Comparison of ENCODE assay signal across 8 mouse cellular contexts in the genomic region with DNA sequence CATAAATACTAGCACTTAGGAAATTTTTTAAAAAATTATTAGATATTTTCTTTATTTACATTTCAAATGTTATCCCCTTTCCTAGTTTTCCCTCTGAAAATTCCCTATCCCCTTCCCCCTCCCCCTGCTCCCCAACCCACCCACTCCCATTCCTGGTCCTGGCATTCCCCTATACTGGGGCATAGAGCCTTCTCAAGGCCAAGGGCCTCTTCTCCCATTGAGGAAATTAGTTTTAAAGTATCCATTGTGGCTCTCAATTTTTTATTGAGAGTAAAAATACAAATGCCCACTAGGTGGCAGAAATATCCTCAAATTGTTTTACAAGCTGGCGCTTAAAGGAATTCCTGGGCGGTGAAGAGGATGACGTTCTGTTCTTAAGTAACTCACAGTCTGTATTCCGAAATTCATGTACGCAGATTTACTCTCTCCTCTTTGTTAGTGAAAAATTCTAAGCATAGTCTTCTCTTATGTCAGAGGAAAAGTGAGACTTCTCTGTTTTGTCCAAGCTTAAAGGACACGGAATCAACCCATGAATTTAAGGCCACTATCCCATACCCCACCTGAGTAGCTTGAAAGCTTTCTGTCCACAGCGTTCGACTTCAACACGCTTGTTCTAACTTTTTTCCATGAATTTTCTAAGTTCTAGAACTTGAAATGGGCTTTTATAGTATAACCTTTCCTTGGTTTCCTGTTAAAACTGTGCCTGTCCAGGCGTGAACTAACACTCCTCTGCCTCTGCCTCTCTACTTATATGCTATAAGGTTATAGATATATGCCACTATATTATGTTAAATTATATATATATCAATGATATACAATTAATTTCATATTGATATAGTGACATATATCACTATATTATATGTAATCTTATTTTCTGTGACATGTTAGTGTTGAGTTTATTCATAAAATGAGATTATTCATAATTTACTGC. TPM values are rescaled to one million over a fixed set of nuclear protein-coding genes. Genes with fewer than 3 reads are reported as not detected.
DNase-seq lines count a peak whose midpoint lies in the region; ATAC-seq lines count a peak whose summit lies in the region.

No protein-coding gene starts in this region.

- H3K36me3 ChIP-seq in limb, embryonic 13.5 days: no peaks in the 10 kb centered on the region

- H3K4me1 ChIP-seq in limb, embryonic 13.5 days: peaks cover 2% of the 10 kb centered on the region

- H3K9me3 ChIP-seq in limb, embryonic 13.5 days: no peaks in the 10 kb centered on the region

- no peak overlapping the region for H3K9ac ChIP-seq in limb, embryonic 13.5 days

- no peak overlapping the region for H3K4me2 ChIP-seq in limb, embryonic 13.5 days (replicated peaks)

- H3K27ac ChIP-seq in limb, embryonic 13.5 days: no peak overlapping the region

- WGBS in limb, embryonic 13.5 days: 42% methylated on average over 10 of the region's 10 CpGs

- DNase-seq in layer of hippocampus, adult 11-12 months (ENCODE audit: low spot score): peak; percentile 11
- DNase-seq in layer of hippocampus, postnatal 36 days: no peak
- peak; percentile 52 for DNase-seq in Muller cell, postnatal 12 days (ENCODE audit: inconsistent ontology term)
- DNase-seq in embryo, embryonic 11 days: peak; percentile 83
- peak; percentile 13 for DNase-seq in skeletal muscle tissue, adult 2 months (ENCODE audit: low read depth, low spot score)
- DNase-seq in urinary bladder, postnatal 10 days (ENCODE audit: low spot score): no peak

- ATAC-seq in limb, embryonic 13.5 days (ENCODE audit: low FRiP score, low read depth): peak; percentile 57; the same call in 1 of the 2 replicates
- no peak for ATAC-seq in erythroblast, adult 5-6 weeks (replicated peaks; ENCODE audit: low FRiP score, poor library complexity, severe bottlenecking)

- H3K27me3 ChIP-seq in limb, embryonic 13.5 days: peaks cover 11% of the 10 kb centered on the region; the same call in 1 of the 2 replicates

- no peak overlapping the region for H3K4me3 ChIP-seq in limb, embryonic 13.5 days

RNA-seq across cellular contexts. Expression of a gene that starts 4.9 kb away (rescaled TPM):
- total RNA-seq in layer of hippocampus, postnatal 36 days (2021): not detected
- polyA plus RNA-seq in limb, embryonic 13.5 days (2015; fragmentation: Nextera tagmentation; extraction: Ambion mirVana): 1.8 and 2.5 TPM in 2 replicates
- not detected in 2 replicates for total RNA-seq in erythroblast, adult 5-6 weeks (2015; ENCODE audit: low replicate concordance)
- total RNA-seq in erythroblast, adult 5-6 weeks (2017; ENCODE audit: low replicate concordance): not detected in 2 replicates

RNA-seq across cellular contexts. Expression of a gene that starts 36.0 kb away (rescaled TPM):
- not detected for total RNA-seq in layer of hippocampus, postnatal 36 days (2021)
- polyA plus RNA-seq in limb, embryonic 13.5 days (2015; fragmentation: Nextera tagmentation; extraction: Ambion mirVana): not detected in 2 replicates
- total RNA-seq in erythroblast, adult 5-6 weeks (2015; ENCODE audit: low replicate concordance): not detected in 2 replicates
- not detected in 2 replicates for total RNA-seq in erythroblast, adult 5-6 weeks (2017; ENCODE audit: low replicate concordance)

Comparison
In these comparisons a context has a peak if more than half of its experiments do, and no peak if none do; other contexts are left out.
1. DNase-seq: peak in layer of hippocampus, adult 11-12 months (single experiment), Muller cell, postnatal 12 days (single experiment), embryo, embryonic 11 days (single experiment) and skeletal muscle tissue, adult 2 months (single experiment); none in layer of hippocampus, postnatal 36 days (0 of 2) and urinary bladder, postnatal 10 days (single experiment).